Mouse (Mus musculus) neural tube, embryonic 12.5 days (tissue): ENCODE data around the gene Tead1. TPM values are rescaled to one million over a fixed set of nuclear protein-coding genes. Genes with fewer than 3 reads are reported as not detected.

Experiments
- ATAC-seq: fragments of 200-750 bp; cut with Nextera tagmentation; 2 replicates; pipeline ENCODE4 v1.8.0; 2017; ENCODE audit warnings: low read depth, mild to moderate bottlenecking, moderate TSS enrichment, moderate library complexity; ENCODE audit not compliant: low FRiP score
- H3K27ac ChIP-seq: fragments of 300-500 bp; sonication (generic); 2 replicates; pipeline ENCODE4 v1.5.1; 2016
- H3K27me3 ChIP-seq: fragments of 300-500 bp; sonication (generic); replicated peaks from 2 replicates; pipeline ENCODE4 v1.6.1; 2016; ENCODE audit warnings: mild to moderate bottlenecking
- H3K36me3 ChIP-seq: fragments of 300-500 bp; sonication (generic); 2 replicates; pipeline ENCODE4 v1.6.1; 2016; ENCODE audit warnings: mild to moderate bottlenecking
- H3K4me1 ChIP-seq: fragments of 300-500 bp; sonication (generic); 2 replicates; pipeline ENCODE4 v1.6.1; 2016
- H3K4me2 ChIP-seq: fragments of 300-500 bp; sonication (generic); replicated peaks from 2 replicates; pipeline ENCODE4 v1.6.1; 2016; ENCODE audit warnings: mild to moderate bottlenecking
- H3K4me3 ChIP-seq: fragments of 300-500 bp; sonication (generic); 2 replicates; pipeline ENCODE4 v1.5.1; 2016
- H3K9ac ChIP-seq: fragments of 300-500 bp; sonication (generic); 2 replicates; pipeline ENCODE4 v1.6.1; 2016; ENCODE audit warnings: mild to moderate bottlenecking
- H3K9me3 ChIP-seq: fragments of 300-500 bp; sonication (generic); 2 replicates; pipeline ENCODE4 v1.6.1; 2016; ENCODE audit warnings: mild to moderate bottlenecking
- WGBS: fragments of 180-500 bp; shearing (Covaris S2); methylation state at CpG from one replicate; pipeline ENCODE4 v1.1.7; 2016; 5-methylcytosine and 5-hydroxymethylcytosine counted together
- polyA plus RNA-seq: library from polyadenylated mRNA; unstranded; fragments of >200 nt; fragmentation: Nextera tagmentation; extraction: Ambion mirVana; gene quantifications from 2 replicates; pipeline ENCODE4 v1.2.1, GENCODE M21; 2016

Tead1 gene
- polyA plus RNA-seq, 1 experiment from 2014 or later: 20.9 TPM

DNA sequence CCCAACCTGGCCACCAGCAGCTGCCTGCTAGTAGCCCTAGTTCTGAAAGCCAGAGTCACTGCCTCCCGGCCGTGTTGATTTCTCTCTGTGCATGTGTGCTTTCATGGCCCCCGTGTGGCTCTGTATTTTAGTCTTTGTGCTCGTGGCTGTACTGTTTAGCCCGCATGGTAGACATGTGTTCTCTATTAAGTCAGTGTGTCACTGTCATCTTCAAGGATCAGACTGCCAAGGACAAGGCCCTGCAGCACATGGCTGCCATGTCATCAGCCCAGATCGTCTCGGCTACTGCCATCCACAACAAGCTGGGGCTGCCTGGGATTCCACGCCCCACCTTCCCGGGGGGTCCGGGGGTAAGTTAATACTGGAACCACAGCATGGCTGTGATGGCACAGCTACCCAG lies 177.5 kb downstream of the Tead1 start:
- Histone ChIP-seq H3K4me3 (no peak overlapping the region), H3K27me3 (no peaks in the 10 kb centered on the region), H3K9me3 (no peaks in the 10 kb centered on the region), H3K4me1 (peaks cover 45% of the 10 kb centered on the region), H3K9ac (no peak overlapping the region), H3K4me2 (no peak overlapping the region), H3K36me3 (peaks cover 14% of the 10 kb centered on the region), H3K27ac (no peak overlapping the region)
- WGBS: 70% methylated on average over 10 of the region's 10 CpGs
- no peak for ATAC-seq

DNA sequence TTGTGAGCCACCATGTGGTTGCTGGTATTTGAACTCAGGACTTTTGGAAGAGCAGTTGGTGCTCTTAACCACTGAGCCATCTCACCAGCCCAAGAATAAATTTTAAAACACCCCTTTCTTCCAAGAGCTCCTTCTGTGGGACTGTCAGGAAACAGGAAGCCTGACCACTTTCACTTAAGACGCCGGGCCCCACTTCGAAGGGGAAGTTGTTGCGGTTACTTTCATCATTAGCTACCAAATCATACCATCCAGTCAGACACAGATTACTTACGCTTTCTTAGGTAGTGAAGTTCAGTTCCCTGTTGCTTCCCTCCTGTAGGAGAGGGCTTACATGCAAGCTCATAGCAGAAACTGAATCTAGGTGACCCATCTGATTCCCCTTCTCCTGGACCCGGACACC lies 180.8 kb downstream of the Tead1 start:
- H3K27ac ChIP-seq: no peak overlapping the region
- WGBS: 93% methylated on average over 6 of the region's 6 CpGs
- H3K4me3 ChIP-seq: no peak overlapping the region
- no peak overlapping the region for H3K9ac ChIP-seq
- no peak overlapping the region for H3K4me2 ChIP-seq
- peaks cover 16% of the 10 kb centered on the region for H3K4me1 ChIP-seq
- H3K36me3 ChIP-seq: peaks cover 35% of the 10 kb centered on the region
- no peaks in the 10 kb centered on the region for H3K9me3 ChIP-seq
- no peak for ATAC-seq
- no peaks in the 10 kb centered on the region for H3K27me3 ChIP-seq

DNA sequence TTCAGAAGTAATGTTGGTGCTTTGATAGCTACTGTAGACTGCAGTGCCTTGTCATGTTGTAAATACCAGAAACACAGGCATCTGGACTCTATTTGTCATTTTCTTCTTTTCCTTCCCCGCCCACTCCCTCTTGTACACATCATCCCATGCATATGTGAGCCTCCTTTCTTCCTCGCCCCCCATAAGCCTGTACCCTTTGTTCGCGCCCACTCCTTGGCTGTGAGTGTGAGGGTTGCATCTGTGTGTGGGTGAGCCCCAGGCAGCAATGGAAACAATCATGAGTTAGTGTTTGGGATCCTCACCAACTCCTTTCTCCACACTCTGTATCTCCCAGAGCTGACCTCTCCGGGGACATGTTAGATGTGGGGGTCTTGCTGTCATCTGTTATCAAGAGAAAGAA lies 183.0 kb downstream of the Tead1 start:
- Histone ChIP-seq H3K4me3 (no peak overlapping the region), H3K27ac (no peak overlapping the region), H3K36me3 (peaks cover 35% of the 10 kb centered on the region), H3K4me1 (no peaks in the 10 kb centered on the region), H3K27me3 (no peaks in the 10 kb centered on the region), H3K9me3 (no peaks in the 10 kb centered on the region), H3K4me2 (no peak overlapping the region), H3K9ac (no peak overlapping the region)
- 96% methylated on average over 5 of the region's 5 CpGs for WGBS
- ATAC-seq: no peak

DNA sequence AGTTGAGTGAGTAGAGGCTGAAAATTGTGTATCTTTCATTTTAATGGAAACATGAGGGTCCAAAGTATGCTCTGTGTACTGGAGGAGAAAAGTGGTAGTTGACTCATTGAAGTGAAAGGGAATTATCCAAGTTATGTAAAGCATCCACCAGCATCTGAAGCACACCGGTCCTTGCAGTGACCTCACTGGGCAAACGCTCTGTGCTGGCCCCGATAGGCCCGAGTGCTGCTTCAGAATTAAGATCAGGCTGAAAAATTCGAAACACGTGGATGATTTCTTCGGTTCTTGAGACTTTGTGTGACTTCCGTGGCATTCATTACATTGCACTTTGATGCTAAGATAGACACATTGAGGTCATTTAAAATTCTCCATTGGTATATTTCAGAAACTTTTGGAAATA lies 185.1 kb downstream of the Tead1 start:
- Histone ChIP-seq H3K4me1 (peaks cover 6% of the 10 kb centered on the region; the same call in 1 of the 2 replicates), H3K4me3 (no peak overlapping the region), H3K27ac (no peak overlapping the region), H3K4me2 (no peak overlapping the region), H3K9me3 (no peaks in the 10 kb centered on the region), H3K9ac (no peak overlapping the region), H3K27me3 (no peaks in the 10 kb centered on the region), H3K36me3 (peaks cover 26% of the 10 kb centered on the region)
- 97% methylated on average over 8 of the region's 8 CpGs for WGBS
- no peak for ATAC-seq

DNA sequence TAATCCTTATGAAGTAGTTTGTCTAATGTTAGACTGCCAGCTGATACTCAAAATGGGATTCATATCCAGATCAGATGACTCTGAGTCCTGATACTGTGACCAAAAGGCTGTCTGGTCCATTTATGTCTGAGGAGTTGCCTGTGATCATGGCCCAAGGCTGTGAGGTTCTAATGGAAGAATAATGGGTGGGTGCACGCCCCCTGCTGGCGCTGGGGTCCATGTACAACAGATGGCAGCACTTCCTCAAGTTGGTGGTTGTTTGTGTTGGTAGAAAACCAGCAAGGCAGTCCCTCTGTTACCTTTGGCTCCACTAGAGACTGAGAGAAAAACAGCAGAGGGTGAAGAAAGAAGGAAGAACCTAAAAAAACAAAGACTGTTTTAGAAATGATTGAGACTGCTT lies 186.6 kb downstream of the Tead1 start:
- no peaks in the 10 kb centered on the region for H3K9me3 ChIP-seq
- no peak for ATAC-seq
- WGBS: 8% methylated on average over 2 of the region's 2 CpGs

DNA sequence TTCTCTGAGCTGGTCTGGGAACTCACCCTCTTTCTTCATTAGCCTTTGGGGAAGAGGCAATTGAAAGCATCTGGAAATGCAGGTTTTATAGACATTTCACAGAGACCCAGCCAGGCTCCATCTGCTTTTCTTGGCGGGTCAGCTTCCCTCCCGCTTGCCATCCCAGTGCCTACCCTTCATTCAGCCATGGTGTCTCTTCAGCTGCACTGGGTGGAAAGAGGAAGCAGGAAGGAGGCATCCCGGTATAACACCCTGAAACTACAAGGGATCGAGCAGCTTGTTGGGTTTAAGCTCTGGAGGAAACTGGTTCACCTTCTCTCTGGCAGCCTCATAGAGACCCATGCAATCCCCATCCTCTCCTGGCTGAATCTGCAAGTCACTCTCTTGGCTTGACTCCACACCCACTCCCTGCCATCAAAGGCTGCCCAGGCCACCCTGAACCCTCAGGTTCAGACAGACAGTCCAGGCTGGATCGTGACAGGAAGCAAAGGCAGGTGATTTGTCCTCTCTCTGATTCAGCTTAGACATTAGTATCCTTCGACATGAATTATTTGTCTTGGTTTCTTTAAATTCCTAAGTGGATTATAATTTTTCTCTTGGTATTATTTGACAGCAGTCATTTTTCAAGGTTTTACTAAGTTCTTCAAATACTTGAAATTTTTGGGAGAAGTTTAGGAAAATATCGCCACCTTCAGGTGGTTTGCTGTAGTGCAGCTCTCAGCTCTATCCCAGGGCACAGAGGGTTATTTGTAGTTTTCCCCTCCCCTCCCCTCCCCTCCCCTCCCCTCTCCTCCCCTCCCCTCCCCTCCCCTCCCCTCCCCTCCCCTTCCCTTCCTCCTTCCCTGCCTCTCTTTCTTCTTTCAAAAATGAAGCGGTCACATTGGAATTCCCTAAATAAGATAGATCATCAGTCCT lies 189.7 kb downstream of the Tead1 start:
- H3K4me1 ChIP-seq: peaks cover 6% of the 10 kb centered on the region; the same call in 1 of the 2 replicates
- 50% methylated on average over 7 of the region's 8 CpGs for WGBS
- no peak for ATAC-seq
- no peaks in the 10 kb centered on the region for H3K27me3 ChIP-seq
- H3K9me3 ChIP-seq: no peaks in the 10 kb centered on the region
- no peak overlapping the region for H3K4me2 ChIP-seq
- 0 out of 2 replicates have a peak overlapping the region, but pooled peaks have one; percentile 35 for H3K9ac ChIP-seq
- peaks cover 5% of the 10 kb centered on the region; the same call in 1 of the 2 replicates for H3K36me3 ChIP-seq
- H3K27ac ChIP-seq: no peak overlapping the region
- no peak overlapping the region for H3K4me3 ChIP-seq

More for the DNA sequence above, 186.6 kb downstream of the Tead1 start:
- Histone ChIP-seq H3K27me3 (no peaks in the 10 kb centered on the region), H3K27ac (no peak overlapping the region), H3K4me2 (no peak overlapping the region), H3K9ac (no peak overlapping the region), H3K4me3 (no peak overlapping the region), H3K36me3 (peaks cover 26% of the 10 kb centered on the region), H3K4me1 (peaks cover 6% of the 10 kb centered on the region; the same call in 1 of the 2 replicates)

DNA sequence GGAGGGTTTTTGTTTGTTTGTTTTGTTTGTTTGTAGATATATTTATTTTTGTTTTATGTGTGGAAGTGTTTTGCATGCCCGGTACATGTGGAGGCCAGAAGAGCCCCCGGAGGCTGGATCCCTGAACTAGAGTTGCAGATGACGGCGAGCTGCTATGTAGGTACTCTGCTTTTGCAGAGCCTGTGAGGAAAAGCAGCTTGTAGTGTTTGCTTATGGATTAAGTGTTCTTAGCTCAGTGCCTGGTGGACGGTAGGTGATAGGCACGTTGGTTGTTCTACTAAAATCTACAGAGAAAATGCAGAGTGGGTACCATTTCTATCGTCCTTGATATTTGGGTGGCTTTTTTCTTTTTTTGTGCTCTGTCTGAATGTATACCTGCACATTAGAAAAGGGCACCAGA lies 192.6 kb downstream of the Tead1 start:
- Histone ChIP-seq H3K4me2 (no peak overlapping the region), H3K27me3 (no peaks in the 10 kb centered on the region), H3K9ac (no peak overlapping the region), H3K27ac (no peak overlapping the region), H3K4me3 (no peak overlapping the region), H3K4me1 (peaks cover 6% of the 10 kb centered on the region; the same call in 1 of the 2 replicates), H3K9me3 (no peaks in the 10 kb centered on the region), H3K36me3 (peaks cover 16% of the 10 kb centered on the region)
- ATAC-seq: no peak
- 92% methylated on average over 7 of the region's 7 CpGs for WGBS

DNA sequence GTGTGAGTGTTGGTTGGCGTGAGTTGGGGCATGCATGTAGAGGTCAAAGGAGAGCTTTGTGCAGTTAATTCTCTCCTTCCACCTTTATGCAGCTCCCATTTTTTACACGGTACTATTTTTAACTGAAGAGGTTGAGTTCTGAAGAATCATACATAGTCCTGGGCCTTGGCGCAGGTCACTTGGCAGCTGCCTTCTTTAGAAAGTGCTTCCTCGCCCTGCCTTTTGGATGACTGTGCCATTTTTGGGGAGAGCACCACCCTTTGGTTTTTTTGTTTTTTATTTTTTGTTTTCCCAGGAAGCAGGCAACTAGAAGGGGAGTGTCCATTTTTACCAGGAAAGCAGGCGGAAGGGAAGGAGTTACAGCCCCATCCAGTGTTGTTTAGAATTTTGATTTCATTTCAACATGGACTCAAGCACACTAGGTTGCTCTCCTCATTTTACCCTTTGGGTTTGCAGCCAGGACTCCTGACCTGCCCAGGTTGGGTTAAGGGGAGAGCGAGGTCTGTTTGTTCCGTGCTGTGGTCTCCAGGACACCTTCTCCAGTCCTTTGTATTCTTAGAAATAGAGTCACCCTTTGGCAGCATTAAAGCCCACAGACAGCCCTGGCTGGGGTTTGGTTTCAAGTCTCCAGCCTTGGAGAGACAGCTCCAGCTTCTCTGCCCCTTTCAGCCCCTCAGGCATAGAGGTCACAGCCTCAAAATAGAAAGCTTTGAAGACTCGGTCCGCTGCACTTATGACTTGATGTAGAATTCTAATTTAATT lies 193.5 kb downstream of the Tead1 start:
- H3K9ac ChIP-seq: no peak overlapping the region
- peaks cover 12% of the 10 kb centered on the region for H3K4me1 ChIP-seq
- no peak overlapping the region for H3K27ac ChIP-seq
- 82% methylated on average over 9 of the region's 9 CpGs for WGBS
- no peak overlapping the region for H3K4me3 ChIP-seq
- no peaks in the 10 kb centered on the region for H3K9me3 ChIP-seq
- H3K27me3 ChIP-seq: no peaks in the 10 kb centered on the region
- no peak overlapping the region for H3K4me2 ChIP-seq
- H3K36me3 ChIP-seq: peaks cover 17% of the 10 kb centered on the region
- ATAC-seq: no peak

DNA sequence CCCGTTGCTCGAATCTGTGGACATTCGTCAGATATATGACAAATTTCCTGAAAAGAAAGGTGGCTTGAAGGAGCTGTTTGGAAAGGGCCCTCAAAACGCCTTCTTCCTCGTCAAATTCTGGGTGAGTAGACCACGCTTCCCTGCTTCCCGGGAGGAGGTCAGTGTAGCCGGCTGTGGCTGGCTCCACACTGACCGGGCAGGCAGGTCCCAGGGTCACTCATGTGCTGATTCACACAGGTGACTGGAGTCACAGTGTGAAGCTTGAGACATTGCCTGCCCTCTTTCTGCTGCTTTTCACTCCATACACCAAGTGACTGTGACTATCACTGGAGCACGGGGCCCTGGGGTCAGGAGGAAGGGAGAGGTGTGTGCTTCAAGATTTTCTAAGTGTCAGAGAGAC lies 197.0 kb downstream of the Tead1 start:
- Histone ChIP-seq H3K36me3 (peaks cover 23% of the 10 kb centered on the region), H3K4me1 (peaks cover 7% of the 10 kb centered on the region; the same call in 1 of the 2 replicates), H3K4me2 (no peak overlapping the region), H3K9ac (no peak overlapping the region), H3K9me3 (no peaks in the 10 kb centered on the region), H3K4me3 (no peak overlapping the region), H3K27ac (no peak overlapping the region), H3K27me3 (no peaks in the 10 kb centered on the region)
- WGBS: 89% methylated on average over 10 of the region's 10 CpGs
- no peak for ATAC-seq

DNA sequence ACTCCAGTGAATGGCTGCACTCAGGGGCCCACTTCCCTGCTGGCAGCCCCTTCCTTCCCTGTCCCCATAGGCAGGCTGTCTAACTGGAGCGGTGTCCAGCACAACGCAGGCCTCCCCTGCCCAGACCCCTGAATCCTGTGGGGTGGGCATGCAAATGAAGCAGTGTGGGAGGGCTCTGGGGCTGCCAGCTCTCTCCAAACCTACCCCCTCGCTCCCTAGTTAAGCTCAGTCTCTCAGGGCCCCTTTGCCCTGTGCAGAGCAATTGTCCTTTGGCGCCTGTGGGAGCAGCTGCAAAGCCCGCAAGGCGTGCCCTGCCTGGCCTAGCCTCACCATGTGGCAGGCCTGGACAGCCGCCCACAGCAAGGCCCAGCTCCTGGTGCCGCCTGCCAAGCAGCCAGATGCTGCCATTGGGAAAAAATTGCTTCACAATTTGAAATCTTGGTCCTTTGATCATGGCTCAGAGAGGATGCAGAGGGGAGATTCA lies 204.7 kb downstream of the Tead1 start:
- Histone ChIP-seq H3K4me1 (peaks cover 20% of the 10 kb centered on the region), H3K36me3 (no peaks in the 10 kb centered on the region), H3K9ac (no peak overlapping the region), H3K27ac (peak overlapping the region; percentile 9; the same call in 1 of the 2 replicates), H3K9me3 (no peaks in the 10 kb centered on the region), H3K4me3 (no peak overlapping the region), H3K27me3 (no peaks in the 10 kb centered on the region), H3K4me2 (no peak overlapping the region)
- ATAC-seq: peak; percentile 97
- WGBS: 10% methylated on average over 8 of the region's 8 CpGs

DNA sequence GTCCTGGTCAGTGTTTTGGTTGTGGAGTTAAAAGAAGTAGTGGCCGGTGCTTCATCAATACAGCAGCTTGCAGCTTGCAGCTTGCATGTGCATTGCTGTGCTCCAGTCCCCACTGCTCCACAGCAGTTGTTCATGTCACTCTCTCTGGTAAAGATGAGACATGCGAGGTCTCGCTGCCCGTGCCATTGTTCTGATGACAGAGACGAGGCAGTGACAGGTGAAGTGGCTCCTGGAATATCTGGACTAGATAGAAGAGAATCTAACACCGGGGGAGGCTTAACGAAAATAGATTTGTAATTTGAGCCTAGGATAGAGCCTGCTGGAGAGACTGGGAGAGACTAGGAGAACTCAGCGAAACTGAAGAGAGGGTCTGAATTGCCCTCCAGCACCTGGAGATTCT lies 206.4 kb downstream of the Tead1 start:
- H3K4me2 ChIP-seq: no peak overlapping the region
- no peak overlapping the region for H3K27ac ChIP-seq
- WGBS: 80% methylated on average over 8 of the region's 8 CpGs
- H3K9me3 ChIP-seq: no peaks in the 10 kb centered on the region
- peaks cover 1% of the 10 kb centered on the region; the same call in 1 of the 2 replicates for H3K36me3 ChIP-seq
- H3K27me3 ChIP-seq: no peaks in the 10 kb centered on the region
- ATAC-seq: no peak
- no peak overlapping the region for H3K9ac ChIP-seq
- peaks cover 20% of the 10 kb centered on the region for H3K4me1 ChIP-seq
- H3K4me3 ChIP-seq: no peak overlapping the region

DNA sequence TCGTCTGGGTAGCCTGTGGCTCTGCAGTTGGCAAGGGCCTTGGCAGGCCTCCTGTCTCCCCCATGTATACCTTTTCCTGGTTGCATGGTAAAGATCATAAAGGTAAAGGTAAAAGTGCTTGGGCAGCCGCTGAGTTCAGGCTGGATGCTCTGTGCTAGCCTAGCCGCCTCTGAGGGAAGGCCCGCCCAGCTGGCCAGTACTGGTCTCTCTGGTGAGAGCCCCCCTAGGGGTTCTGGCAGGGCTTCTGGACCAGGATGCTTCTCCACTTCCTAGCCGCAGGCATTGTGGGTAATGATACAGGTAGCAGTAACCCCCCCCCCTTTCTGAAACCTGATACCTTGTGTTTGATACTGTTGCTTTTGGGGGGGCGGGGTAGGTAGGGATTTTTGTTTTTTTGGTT lies 212.8 kb downstream of the Tead1 start:
- 88% methylated on average over 6 of the region's 6 CpGs for WGBS
- no peak overlapping the region for H3K4me3 ChIP-seq
- H3K4me1 ChIP-seq: no peaks in the 10 kb centered on the region
- H3K27ac ChIP-seq: no peak overlapping the region
- no peak overlapping the region for H3K9ac ChIP-seq
- no peaks in the 10 kb centered on the region for H3K9me3 ChIP-seq
- peaks cover 26% of the 10 kb centered on the region for H3K36me3 ChIP-seq
- H3K27me3 ChIP-seq: no peaks in the 10 kb centered on the region
- no peak overlapping the region for H3K4me2 ChIP-seq
- ATAC-seq: no peak
